Mouse (Mus musculus) CH12.LX (cell line): Measurements from ENCODE around the gene Serpina3b. TPM values are rescaled to one million over a fixed set of nuclear protein-coding genes. Genes with fewer than 3 reads are reported as not detected.

Experiments used
- DNase-seq: peaks from one replicate; pipeline ENCODE4 v3.0.0-alpha.2; 2013; ENCODE audit errors: extremely low read depth
- H3K27ac ChIP-seq: 2 replicates; pipeline ENCODE4 v1.5.1; 2012; ENCODE audit warnings: low read depth, mild to moderate bottlenecking, control low read depth, moderate library complexity; ENCODE audit not compliant: insufficient read depth
- H3K27me3 ChIP-seq: replicated peaks from 2 replicates; pipeline ENCODE3; 2012; ENCODE audit warnings: inconsistent platforms
- H3K36me3 ChIP-seq, 2 experiments: replicated peaks in 1 of 2; 2 replicates each; pipeline versions ENCODE3 to v1.6.1; 2012; ENCODE audit warnings: inconsistent platforms in 1 of 2, low read length in 1 of 2, mild to moderate bottlenecking in 1 of 2, mixed read lengths in 1 of 2, moderate library complexity in 1 of 2; ENCODE audit not compliant: control insufficient read depth in 1 of 2, insufficient read depth in 1 of 2
- H3K4me1 ChIP-seq, 2 experiments: 2 replicates each; pipeline ENCODE4 v1.6.1; 2012; ENCODE audit warnings: inconsistent platforms in 1 of 2, moderate library complexity in 1 of 2; ENCODE audit not compliant: insufficient read depth in 2 of 2, control insufficient read depth in 1 of 2
- H3K4me2 ChIP-seq: 2 replicates; pipeline ENCODE4 v1.6.1; 2012; ENCODE audit warnings: low read depth, mild to moderate bottlenecking, control low read depth; ENCODE audit not compliant: poor library complexity, insufficient read depth, severe bottlenecking
- H3K4me3 ChIP-seq, 3 experiments: fragments of 150-350 bp in 1 of 3; sonication (generic) in 1 of 3; replicated peaks in 1 of 3; 2 replicates each; pipeline versions ENCODE3 to v1.5.1; 2011 to 2012; ENCODE audit warnings: low read depth in 2 of 3, low read length in 2 of 3, mild to moderate bottlenecking in 2 of 3, moderate library complexity in 2 of 3, control low read depth in 1 of 3, improper control_type of control experiment in 1 of 3, inconsistent platforms in 1 of 3, mixed read lengths in 1 of 3; ENCODE audit not compliant: poor library complexity in 1 of 3
- H3K79me2 ChIP-seq: replicated peaks from 2 replicates; pipeline ENCODE4 v1.6.1; 2012; ENCODE audit warnings: mild to moderate bottlenecking, moderate library complexity; ENCODE audit not compliant: control insufficient read depth, poor library complexity, insufficient read depth, severe bottlenecking; ENCODE audit errors: extremely low read depth
- H3K9ac ChIP-seq: 2 replicates; pipeline ENCODE4 v1.6.1; 2012; ENCODE audit warnings: low read depth, mild to moderate bottlenecking, control low read depth, moderate library complexity; ENCODE audit not compliant: insufficient read depth
- H3K9me3 ChIP-seq: replicated peaks from 2 replicates; pipeline ENCODE3; 2012; ENCODE audit warnings: low read length, inconsistent platforms, mixed read lengths
- CTCF ChIP-seq, 2 experiments: IDR thresholded peaks in 1 of 2; conservative IDR thresholded peaks in 1 of 2; 2 replicates each; pipeline ENCODE4 v1.5.1; 2011 to 2012; ENCODE audit warnings: low read depth in 2 of 2, low read length in 2 of 2, improper control_type of control experiment in 1 of 2, inconsistent platforms in 1 of 2, mild to moderate bottlenecking in 1 of 2, moderate library complexity in 1 of 2
- EP300 ChIP-seq: IDR thresholded peaks from 2 replicates; pipeline ENCODE4 v1.6.1; 2011; ENCODE audit warnings: low read length, improper control_type of control experiment
- GABPA ChIP-seq: IDR thresholded peaks from 2 replicates; pipeline ENCODE4 v1.6.1; 2012; ENCODE audit warnings: low read depth, low read length, improper control_type of control experiment, inconsistent platforms; ENCODE audit not compliant: insufficient replicate concordance
- IRF4 ChIP-seq: IDR thresholded peaks from 2 replicates; pipeline ENCODE4 v1.6.1; 2014; ENCODE audit warnings: low read depth, mild to moderate bottlenecking, inconsistent platforms, low read length, improper control_type of control experiment
- JUN ChIP-seq: IDR thresholded peaks from 2 replicates; pipeline ENCODE4 v1.6.1; 2011; ENCODE audit warnings: low read depth, mild to moderate bottlenecking, low read length, improper control_type of control experiment, moderate library complexity; ENCODE audit not compliant: insufficient read depth
- JUND ChIP-seq: conservative IDR thresholded peaks from 2 replicates; pipeline ENCODE4 v1.6.1; 2011; ENCODE audit warnings: low read depth, low read length, improper control_type of control experiment
- KAT2A ChIP-seq: IDR thresholded peaks from 2 replicates; pipeline ENCODE4 v1.6.1; 2012; ENCODE audit warnings: low read length, improper control_type of control experiment, inconsistent platforms; ENCODE audit not compliant: insufficient replicate concordance
- MAFK ChIP-seq: IDR thresholded peaks from 2 replicates; pipeline ENCODE4 v1.6.1; 2011; ENCODE audit warnings: low read length, improper control_type of control experiment; ENCODE audit not compliant: insufficient replicate concordance
- MAX ChIP-seq: IDR thresholded peaks from 2 replicates; pipeline ENCODE4 v1.6.1; 2011; ENCODE audit warnings: low read length, improper control_type of control experiment
- RAD21 ChIP-seq: IDR thresholded peaks from 2 replicates; pipeline ENCODE4 v1.6.1; 2011; ENCODE audit warnings: low read depth, mild to moderate bottlenecking, low read length, improper control_type of control experiment, moderate library complexity
- RCOR1 ChIP-seq: conservative IDR thresholded peaks from 2 replicates; pipeline ENCODE4 v1.6.1; 2012; ENCODE audit warnings: low read depth, mild to moderate bottlenecking, inconsistent platforms, low read length, improper control_type of control experiment
- SIN3A ChIP-seq: IDR thresholded peaks from 2 replicates; pipeline ENCODE4 v1.6.1; 2012; ENCODE audit warnings: low read length, improper control_type of control experiment, inconsistent platforms
- SMC3 ChIP-seq: IDR thresholded peaks from 2 replicates; pipeline ENCODE4 v1.6.1; 2011; ENCODE audit warnings: low read depth, low read length, improper control_type of control experiment
- USF1 ChIP-seq: IDR thresholded peaks from 2 replicates; pipeline ENCODE4 v1.6.1; 2014; ENCODE audit warnings: low read depth, mild to moderate bottlenecking, inconsistent platforms, low read length, improper control_type of control experiment
- USF2 ChIP-seq: conservative IDR thresholded peaks from 2 replicates; pipeline ENCODE4 v1.6.1; 2011; ENCODE audit warnings: low read depth, low read length, improper control_type of control experiment
- ZMIZ1 ChIP-seq: IDR thresholded peaks from 2 replicates; pipeline ENCODE4 v1.6.1; 2012; ENCODE audit warnings: low read depth, mild to moderate bottlenecking, inconsistent platforms, low read length, improper control_type of control experiment
- dilution Hi-C: fragments of 300-500 bp; cut with MboI; formaldehyde crosslinking; loops from 2 replicates; pipeline ENCODE4 v1.14.3; 2020; ENCODE audit warnings: low sequenced_read_pairs; ENCODE audit not compliant: extremely low pct_unique_long_range_greater_than_20kb, extremely low pct_ligation_motif_present
- in situ Hi-C: fragments of 300-500 bp; cut with MboI; formaldehyde crosslinking; loops from 3 replicates; pipeline ENCODE4 v1.14.3; 2019; ENCODE audit warnings: low sequenced_read_pairs, low pct_ligation_motif_present, low pct_unique_long_range_greater_than_20kb, mixed read lengths
- polyA plus RNA-seq: library from polyadenylated mRNA; unstranded; fragments of >175 nt; gene quantifications from 2 replicates; pipeline ENCODE4 v1.2.1, GENCODE M21; 2012; ENCODE audit warnings: low read depth; ENCODE audit not compliant: insufficient read length
- total RNA-seq, 2 experiments: library from RNA; depleted of rRNA; stranded (reverse); fragments of 300-350 nt in 1 of 2; fragments of >200 nt in 1 of 2; gene quantifications; 2 replicates each; pipeline ENCODE4 v1.2.3; 2012 to 2014

Gene Serpina3b
- total and polyA plus RNA-seq, 3 experiments: not detected

- Histone ChIP-seq H3K4me2 (no peak overlapping the region), H3K9ac (no peak overlapping the region), H3K4me1 (no peaks in the 10 kb centered on the region), H3K27me3 (peaks cover 69% of the 10 kb centered on the region), H3K27ac (no peak overlapping the region), H3K9me3 (no peaks in the 10 kb centered on the region), H3K79me2 (no peaks in the 10 kb centered on the region), H3K36me3 (no peaks in the 10 kb centered on the region), H3K4me3 (no peak overlapping the region)
- TF ChIP-seq RCOR1 (no peak), MAX (no peak), MAFK (no peak), EP300 (no peak), RAD21 (no peak), GABPA (no peak), SMC3 (no peak), USF1 (no peak), JUND (no peak)
- dilution Hi-C loops: no loop called here
- in situ Hi-C loops: no loop called here
- no peak for DNase-seq
Observed at GRCm38 (mm10) chr12:104131041-104131440, 3.2 kb downstream of the Serpina3b start.

DNA sequence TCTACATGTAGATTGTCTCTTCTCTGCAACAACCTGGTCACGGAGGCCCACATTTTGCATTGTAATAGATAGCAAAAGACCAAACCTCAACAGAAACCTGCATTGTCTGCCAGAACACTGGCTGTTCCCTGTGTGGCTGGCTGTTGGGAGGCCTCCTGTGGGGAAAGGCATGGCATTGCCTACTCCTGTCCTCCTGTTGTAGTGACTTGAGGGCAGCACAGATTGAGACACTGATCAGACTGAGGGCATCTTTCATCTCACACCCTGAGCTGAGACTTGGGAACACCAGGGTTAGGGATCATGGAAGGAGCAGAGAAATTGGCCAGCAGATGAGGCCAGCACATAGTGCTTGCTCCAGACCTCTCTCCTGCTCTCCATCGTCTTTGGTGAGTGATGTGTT, 10.4 kb downstream of the Serpina3b start:
- Histone ChIP-seq H3K4me1 (no peaks in the 10 kb centered on the region), H3K9me3 (no peaks in the 10 kb centered on the region), H3K79me2 (no peaks in the 10 kb centered on the region), H3K27ac (no peak overlapping the region)
- in situ Hi-C loops: no loop called here
- dilution Hi-C loops: no loop called here
- TF ChIP-seq CTCF (conservative IDR thresholded peaks at IDR 0.05 in 1 of 2, IDR thresholded peaks at IDR 0.05 in 1 of 2; ENCODE audit: low read depth in 2 of 2, low read length in 2 of 2): no peak
- no peak for TF ChIP-seq ZMIZ1
- TF ChIP-seq IRF4: no peak
- no peak for TF ChIP-seq USF2
- TF ChIP-seq KAT2A: no peak
- TF ChIP-seq SIN3A: no peak
- no peak for TF ChIP-seq EP300
- no peak for TF ChIP-seq JUN
- TF ChIP-seq, all 38 proteins: peak for 0
- DNase-seq: no peak
- Histone ChIP-seq H3K9ac (no peak overlapping the region), H3K4me2 (no peak overlapping the region), H3K27me3 (peaks cover 83% of the 10 kb centered on the region), H3K4me3 (no peak overlapping the region), H3K36me3 (no peaks in the 10 kb centered on the region)
